Mouse (Mus musculus) CD8-positive naive resting alpha-beta T cell, adult 2 months (primary cell): ENCODE measurements around the gene Spr.
"Not testable (repeated sequence)": the region's sequence is repeated elsewhere in the genome, so short reads cannot be mapped to it uniquely, and the experiment has no call there.

ENCODE experiments used
- DNase-seq, 2 experiments: peaks; one replicate each; pipeline ENCODE4 v3.0.0; 2022; ENCODE audit warnings: low read depth in 2 of 2, low spot score in 2 of 2

Gene Spr

DNA sequence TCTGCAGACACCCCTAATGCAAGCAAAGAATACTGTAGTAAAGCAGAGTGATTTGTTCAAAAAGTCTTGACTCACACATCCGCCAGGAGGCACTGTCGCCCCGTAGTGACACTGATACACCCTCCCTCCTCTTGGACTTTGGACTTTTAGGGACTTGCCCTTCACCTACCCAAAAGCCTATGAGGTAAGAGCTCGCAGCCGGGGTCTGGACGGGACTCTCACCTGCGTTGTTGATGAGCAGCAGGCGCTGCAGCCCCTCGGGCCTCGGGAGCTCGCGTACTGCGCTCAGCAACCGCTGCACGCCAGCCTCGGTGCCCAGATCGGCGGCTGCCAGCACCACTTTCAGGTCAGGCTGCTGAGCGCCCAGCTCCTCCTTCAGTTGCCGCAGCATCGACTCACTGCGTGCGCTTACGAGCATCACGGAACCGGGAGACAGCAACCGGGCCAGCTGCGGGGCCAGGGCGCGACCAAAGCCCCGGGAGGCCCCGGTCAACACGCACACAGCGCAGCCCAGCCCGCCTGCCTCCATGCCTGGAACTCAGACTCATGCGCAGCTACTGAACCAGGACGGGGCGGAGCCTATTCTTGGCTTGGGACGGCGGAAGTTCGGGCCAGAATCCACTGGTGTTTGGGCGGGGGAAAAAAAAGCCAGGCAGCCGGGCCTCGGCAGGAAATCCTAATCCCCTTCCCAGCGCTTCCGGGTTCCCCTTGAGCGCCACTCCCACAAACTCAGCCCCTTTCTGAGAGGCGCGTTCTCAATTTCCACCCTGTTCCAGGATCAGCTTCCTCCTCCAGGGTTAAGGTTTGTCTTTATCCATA, at the start of gene Spr:
Gene Spr (minus strand): TSS at position 550 of the 819 bp plus-strand sequence.
- peak; percentile 62 to 79 for DNase-seq

DNA sequence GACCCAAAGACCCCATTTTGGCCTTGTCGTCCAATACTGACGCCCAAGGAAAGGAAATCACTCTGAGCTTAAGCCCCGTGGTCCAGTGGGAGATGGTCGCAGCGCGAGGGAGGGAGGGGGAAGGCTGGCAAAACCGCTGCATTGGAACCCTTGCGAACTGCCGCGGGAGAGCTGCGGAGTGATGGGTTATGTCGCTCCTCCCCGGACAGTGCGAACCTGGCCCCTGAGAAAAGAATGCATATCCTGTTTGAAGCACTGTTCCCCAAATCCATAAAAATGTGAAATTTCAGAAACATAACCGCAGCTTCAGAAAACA, 49.1 kb upstream of the Spr start:
- DNase-seq = no peak

DNA sequence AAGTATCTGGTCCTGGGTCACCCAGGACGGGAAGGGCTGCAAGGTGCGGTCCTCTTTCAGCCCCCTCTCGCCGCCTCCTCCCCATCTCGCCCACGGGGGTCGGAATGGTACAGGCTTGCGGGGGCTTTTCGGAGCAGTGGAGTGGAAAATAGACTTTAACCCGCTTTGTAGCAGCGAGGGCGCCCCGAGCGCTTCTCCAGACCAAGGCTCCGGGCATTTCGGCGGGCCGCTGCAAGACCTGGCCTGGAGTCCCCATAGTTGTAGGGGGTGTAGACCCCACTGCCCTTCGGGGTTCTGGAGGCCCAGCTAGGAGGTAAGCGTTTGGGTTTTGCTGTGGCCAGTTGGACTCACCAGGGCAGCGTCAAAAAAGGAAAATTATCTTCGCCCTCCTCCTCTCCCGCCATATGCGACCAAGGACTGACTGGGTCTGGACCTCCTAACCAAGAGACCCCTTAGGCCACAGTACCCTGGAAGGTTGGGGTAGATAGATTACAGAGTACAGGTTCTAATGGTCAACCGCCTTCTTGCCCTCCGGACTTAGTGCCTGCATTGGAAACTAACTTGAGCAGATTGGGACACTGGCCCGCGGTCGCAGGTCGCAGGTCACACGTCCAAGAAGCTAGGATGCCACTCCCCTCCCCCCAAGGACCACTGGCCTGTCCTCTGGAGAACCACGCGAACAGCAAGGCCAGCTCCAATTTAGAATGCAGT, 48.6 kb upstream of the Spr start:
- DNase-seq = no peak

DNA sequence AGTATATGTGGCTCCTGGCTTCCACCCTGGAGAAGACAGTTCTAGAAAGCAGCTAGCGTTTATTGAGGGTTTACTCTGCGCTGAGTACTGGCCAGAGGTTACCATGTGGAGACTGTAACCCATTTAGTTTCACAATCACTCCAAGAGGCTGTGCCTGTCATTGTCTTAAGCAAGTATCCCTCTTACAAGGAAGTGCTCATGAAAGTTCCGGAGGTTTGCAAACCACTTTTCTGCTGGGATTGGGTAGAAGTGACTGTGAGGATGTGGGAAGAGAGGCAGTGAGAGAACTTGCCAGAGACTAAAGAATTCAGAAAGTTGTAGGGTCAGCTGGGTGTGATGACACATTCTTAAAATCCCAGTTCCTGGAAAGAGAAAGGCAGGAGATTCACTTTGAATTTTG, 46.4 kb upstream of the Spr start:
- DNase-seq = no peak

DNA sequence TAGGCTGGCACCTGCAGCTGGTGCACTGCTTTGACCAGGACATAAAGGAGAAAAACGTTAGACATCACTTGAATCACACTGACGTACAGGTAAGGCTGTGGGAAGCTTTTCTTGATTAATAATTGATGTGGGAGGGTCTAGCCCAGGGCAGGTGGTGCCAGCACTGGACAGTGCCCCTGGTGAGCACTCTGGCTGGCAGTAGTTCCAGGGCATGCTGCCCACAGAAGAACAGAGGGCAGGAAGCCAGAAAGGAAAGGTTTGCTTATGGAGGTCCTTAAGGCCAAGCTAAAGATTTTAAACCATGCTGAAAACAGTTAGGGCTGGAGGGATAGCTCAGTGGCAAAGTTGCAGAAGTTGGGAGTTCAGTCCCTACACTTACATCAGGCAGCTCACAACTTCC, 42.5 kb upstream of the Spr start:
- DNase-seq = no peak

DNA sequence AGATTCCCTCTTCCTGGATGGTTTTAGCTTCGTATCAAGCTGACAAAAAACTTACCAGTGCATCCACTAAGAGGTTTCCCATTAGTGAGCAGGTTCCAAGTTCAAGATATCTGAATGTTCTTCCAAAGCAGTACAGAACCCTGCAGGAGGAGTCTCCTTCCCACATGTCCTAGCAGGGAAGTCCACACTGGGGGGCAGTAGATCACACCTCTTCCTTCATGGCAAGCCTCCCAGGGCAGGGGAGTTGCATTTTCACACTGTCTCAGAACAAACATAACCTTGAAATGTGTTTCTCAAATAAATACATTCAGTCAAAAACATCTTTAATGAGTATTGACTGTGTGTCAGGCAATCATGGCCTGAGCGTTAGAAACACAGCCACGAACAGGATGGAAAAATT, 42.0 kb upstream of the Spr start:
- no peak for DNase-seq

DNA sequence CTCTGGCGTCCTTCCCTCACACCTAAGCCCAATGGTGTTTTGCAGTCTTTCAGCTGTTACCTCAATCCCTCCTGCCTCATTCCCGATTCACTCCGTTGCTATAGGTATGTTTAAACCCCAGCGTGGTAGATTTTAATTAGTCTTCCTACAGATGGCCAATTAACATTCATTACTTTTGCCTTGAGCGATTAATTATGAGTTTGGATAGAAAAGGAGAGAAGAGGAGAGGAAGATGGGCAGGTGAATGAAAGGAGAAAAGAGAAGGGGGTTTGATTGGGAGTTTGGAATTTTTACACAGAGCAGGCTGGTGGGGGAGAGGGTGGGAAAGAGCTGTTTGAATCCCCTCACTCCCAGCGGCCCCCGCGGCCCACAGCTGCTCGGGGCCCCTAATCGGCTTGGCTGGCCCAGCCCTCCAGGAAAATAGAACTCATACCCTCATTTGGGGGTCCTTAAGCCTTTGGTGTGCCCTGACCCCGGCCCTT, 27.9 kb upstream of the Spr start:
- no peak for DNase-seq

DNA sequence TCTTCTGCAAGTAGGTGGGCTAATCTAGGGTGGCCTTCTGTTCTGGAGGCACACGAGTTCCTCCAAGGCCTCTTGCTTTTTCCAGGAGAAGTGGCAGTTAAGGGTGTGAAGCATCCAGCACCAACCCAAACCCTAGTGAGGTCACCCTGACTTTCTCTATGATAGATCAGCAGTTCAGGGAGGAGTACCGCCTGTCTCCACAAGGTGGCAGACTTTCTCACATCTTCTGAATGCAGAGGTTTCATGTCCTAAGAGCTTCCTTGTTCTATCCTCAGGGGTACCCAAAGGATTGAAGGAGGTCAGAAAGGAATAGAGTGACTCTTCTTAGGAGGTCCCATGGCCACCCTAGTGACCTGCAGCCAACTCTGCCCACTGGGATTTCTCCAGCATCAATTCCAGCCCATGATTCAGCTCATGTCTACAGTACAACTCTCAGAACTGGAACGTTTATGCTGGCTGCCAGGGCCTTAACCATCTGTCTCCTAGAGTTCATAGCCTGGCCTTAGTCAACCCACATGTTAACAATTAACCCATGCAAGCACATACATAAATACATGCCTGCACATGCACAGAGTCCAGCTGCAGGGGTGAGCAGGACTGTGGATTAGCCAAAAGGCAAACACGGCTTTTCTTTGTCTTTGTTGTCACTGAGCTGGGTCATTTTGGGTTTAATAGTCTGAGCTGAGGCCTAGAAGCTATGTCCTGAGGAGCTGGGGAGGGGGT, 22.8 kb upstream of the Spr start:
- DNase-seq = peak; percentile 46 to 57

DNA sequence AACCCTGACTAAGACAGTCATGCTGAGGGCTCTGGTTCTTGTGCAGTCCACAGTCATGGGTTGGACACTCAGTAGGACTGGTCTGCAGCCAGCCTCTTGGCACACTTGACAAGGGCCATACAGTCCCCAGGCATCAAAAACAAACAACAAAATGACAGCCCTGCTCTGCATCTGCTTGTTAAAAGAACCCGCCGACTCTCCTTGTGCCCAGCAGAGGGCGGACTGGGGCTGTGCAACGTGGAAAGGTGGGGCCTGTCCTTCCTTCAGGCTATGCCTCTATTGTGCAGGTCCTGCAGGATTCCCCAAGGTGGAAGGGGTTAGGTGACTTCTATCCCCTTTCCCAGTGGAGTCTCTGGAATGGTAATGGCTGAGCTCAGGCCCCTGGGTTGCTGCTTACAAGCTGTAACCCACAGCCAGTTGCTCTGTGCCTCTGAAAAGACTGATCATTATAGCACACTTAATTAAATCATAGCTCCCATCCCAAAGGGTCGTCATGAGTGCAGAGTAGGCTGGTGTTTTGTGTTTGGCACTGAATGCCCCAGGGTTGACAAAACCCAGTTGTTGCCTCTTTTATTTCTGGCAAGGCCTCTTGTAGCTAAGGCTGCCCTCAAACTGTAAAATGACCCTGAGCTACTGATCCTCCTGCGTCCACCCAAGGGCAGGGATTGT, 21.7 kb upstream of the Spr start:
- DNase-seq = peak in 1 of 2 experiments; percentile 20

DNA sequence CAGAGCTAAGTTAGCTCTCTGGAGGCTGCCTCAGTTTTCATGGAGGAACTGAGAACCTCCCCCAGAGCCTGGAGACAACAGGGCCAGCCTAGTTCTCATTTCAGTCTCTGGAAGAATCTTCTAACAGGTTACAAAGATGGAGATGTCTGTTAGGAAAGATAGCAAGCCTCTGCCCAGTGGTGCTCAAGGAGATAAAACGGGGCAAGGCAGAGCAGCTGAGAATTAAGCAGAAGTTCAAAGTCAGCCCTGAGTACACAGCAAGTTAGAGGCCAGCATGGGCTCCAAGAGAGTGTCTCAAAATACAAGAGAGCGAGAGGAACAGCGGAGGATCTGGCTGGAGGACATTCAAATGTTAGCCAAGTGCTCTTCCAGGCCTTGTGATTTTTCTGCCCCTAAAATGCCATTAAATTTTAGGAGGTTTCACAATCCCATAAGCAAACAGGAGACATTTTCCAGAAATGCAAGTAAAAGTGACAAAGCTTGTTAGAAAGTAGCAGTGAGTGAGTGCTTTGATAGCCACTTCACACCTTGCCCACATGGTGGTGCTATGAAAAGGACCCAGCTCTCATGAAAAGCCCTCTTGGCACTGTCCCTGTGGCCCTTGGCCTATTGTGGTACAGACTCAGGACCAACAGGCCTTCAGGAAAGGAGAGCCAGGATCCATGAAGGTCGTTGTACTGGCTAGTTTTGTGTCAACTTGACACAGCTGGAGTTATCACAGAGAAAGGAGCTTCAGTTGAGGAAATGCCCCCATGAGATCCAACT, 20.7 kb upstream of the Spr start:
- not testable (repeated sequence) for DNase-seq

DNA sequence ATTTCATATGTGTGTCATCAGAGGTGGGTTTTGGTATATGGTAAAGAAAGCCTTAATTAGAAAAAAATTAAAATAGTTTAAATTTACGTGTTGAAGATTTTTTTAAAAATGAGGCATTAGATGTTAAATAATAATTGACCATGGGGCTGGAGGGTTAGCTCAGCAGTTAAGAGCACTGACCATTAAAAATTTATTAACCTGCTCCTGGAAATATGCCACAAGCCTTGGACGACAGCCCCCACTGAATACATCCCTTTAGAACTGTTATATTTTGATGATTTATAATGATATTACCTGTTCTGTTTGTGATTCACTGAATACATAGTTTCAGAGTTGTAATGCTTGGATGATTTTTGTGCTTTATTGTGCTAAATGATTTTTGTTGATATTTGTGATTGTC, 19.0 kb upstream of the Spr start:
- DNase-seq = not testable (repeated sequence)

DNA sequence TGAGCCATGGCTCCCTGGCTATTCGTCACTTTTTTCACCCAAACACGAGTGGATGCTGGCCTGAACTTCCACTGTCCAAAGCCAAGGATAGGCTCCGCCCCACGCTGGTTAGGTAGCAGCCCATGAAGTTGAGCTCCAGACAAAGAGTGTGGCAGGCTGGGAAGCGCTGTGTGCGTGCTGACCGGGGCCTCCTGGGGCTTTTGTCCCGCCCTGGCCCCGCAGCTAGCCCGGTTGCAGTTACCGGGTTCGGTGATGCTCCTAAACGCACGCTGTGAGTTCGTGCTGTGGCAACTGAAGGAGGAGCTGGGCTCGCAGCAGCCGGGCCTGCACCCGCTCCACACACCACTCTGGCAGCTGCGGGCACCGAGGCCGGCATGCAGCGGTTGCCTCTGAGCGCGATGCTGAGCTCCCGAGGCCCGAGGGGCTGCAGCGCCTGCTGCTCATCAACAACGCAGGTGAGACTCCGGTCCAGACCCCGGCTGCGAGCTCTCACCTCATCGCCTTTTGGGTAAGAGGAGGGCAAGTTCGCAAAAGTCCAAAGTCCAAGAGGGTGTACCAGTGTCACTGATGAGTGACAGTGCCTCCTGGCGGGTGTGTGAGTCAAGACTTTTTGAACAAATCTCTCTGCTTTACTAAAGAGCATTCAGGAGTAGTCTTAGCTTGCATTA, 17.4 kb upstream of the Spr start:
- peak in 1 of 2 experiments; percentile 22 for DNase-seq

DNA sequence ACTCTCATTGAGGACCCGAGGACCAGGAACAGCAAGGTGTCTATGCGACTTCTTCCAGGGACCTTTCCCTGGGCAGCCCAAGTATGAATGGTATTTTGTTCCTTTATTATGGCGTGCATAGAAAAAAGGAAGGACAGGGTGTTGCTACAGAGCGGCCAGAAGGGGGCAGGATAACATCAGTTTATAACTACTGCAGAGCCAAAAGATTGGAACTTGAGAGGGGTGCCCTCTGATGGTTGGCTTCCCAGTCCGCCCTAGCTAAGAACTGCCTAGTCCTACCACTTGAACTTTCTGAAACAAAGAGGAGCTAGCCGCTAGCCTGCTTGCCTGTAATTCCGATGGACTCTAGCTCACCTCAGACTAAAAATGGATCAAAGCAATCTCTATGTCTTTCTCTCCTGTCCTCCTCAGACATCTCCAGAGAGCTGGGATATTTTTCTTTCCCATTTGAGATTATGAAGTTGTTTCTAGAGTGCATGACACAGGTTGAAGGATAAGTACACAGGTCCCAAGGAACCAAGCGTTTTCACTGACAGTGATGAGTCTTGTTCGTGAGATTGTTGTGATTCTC, 16.5 kb upstream of the Spr start:
- DNase-seq = peak; percentile 25 to 40

DNA sequence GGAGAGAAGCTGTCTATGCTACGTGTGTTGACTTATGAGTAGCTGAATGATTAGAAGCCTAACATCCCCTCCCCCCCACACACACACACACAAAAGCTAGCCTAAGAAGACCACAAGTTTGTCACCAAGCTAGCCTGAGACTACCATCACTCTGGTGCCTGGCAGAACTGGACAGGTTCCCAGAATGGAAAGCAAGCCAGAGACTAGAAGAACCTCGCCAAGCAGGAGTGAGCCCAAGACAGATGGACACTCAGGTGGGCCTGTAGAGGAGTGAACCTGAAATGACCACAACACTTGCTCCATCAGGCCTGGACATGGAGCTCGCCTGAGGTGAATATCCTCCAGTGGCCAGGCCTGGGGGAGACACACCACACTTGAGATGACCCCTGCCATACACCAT, 12.8 kb upstream of the Spr start:
- DNase-seq = no peak

DNA sequence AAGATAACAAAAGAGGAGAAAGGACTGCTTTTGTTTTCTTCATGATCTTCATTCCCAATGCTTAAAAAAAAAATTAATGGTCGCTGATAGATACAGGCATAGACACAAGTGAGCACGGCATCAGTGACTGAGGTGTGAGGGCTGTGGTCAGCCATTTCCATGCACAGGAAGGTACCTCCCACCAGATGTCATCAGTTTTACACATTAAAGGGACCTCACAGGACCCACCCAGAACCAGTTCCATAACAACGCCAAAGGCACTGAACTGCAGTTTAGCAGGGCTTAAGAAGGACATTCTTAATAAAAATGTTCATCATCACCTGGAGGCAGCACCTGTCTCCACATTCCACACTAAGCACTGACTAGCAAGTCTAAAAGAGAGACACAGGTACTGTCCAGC, 10.1 kb upstream of the Spr start:
- DNase-seq = no peak

DNA sequence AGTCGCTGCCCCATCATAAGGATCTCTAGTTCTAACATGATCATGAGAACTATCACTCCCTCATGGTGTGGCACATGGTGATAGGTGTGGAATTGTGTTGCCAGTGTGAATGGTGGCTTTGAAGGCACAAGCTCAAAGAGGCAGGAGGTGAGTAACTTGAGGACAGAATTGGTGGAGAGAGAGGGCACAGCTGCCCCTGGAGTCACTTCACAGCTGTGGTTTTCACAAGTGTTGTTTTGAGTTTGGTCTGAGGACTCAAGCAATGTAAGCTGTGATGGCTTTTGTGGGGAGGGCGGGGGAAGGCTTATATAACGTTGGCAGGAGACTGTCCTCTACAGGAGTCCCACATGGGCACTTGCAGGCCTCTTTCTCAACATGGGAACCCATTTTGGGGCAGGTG, 6.9 kb upstream of the Spr start:
- DNase-seq = no peak

DNA sequence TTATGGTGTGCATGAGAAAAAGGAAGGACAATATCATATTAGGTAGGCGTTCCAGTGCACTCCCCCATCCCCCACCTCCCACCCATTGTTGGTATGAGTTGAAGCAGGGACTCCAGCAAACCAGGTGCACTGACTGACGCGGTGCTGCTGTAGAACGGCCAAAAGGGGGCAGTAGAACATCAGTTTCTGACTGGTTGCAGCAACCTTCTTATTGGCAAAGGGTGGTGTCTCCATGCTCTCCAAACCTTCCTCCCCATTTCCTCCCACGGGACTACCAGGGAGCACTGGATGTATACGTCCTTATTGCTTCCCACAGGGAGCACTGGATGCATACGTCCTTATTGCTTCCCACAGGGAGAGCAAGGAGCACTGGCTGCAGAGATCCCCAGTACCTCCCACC, 3.4 kb upstream of the Spr start:
- peak in 1 of 2 experiments; percentile 33 for DNase-seq

DNA sequence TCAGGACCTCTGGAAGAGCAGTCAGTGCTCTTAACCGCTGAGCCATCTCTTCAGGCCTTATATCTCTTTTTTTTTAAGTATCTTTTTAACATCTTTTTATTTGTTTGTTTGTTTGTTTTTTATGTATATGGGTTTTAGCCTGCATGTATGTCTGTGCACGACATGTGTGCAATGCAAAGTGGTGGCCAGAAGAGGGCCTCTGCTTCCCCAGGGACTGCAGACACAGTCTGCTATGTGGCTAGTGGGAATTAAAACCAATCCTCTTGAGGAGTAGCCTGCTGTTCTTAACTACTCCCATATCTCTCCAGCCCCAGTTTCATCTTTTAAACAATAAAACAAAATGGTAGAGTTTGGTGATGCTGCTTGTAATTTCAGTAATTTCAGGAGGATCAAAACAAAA, 2.0 kb upstream of the Spr start:
- no peak for DNase-seq

DNA sequence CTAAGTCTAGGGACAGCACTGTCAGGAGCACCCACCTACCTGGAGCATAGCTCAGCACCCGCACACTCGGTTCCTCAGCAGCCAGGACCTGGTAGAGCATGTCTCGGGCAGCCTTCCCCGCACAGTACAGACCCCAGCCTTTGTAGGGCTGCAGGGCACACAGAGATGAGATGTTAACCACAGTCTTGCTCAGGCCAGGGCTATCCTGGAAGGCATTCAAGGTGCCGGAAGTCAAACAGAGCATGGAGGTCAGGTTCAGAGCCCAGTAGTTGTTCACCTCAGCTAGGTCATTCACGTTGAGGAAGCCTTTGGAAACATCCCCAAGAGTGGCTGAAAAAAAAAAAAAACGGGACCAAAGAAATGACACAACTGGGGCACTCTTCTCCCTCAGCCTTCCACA, 782 bp downstream of the Spr start:
- not testable (repeated sequence) for DNase-seq

DNA sequence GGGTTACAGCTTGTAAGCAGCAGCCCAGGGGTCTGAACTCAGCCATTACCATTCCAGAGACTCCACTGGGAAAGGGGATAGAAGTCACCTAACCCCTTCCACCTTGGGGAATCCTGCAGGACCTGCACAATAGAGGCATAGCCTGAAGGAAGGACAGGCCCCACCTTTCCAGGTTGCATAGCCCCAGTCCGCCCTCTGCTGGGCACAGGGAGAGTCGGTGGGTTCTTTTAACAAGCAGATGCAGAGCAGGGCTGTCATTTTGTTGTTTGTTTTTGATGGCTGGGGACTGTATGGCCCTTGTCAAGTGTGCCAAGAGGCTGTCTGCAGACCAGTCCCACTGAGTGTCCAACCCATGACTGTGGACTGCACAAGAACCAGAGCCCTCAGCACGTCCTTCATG, 4.8 kb downstream of the Spr start:
- DNase-seq = peak in 1 of 2 experiments; percentile 12
